Mouse (Mus musculus): ENCODE results near the gene Bbx. TPM values are rescaled to one million over a fixed set of nuclear protein-coding genes. Genes with fewer than 3 reads are reported as not detected.

Gene Bbx
- polyA plus RNA-seq, 1 experiment, result 7.2 TPM

GRCm38 (mm10) chr16:50459146-50459545 is 27.0 kb upstream of the Bbx start:
- 81% methylated on average over 3 of the region's 3 CpGs for WGBS
- no peak overlapping the region for H3K27ac ChIP-seq (ENCODE audit: control insufficient read depth, insufficient read depth, low read length)
- no peak overlapping the region for H3K4me3 ChIP-seq (ENCODE audit: control insufficient read depth, insufficient read depth, low read length)
- H3K4me1 ChIP-seq (replicated peaks; ENCODE audit: control insufficient read depth, insufficient read depth, low read length), result no peaks in the 10 kb centered on the region
- no peak for TF ChIP-seq CTCF (IDR thresholded peaks at IDR 0.05; ENCODE audit: borderline replicate concordance, control insufficient read depth, extremely low read depth, insufficient read depth, low read length, poor library complexity)
- no peak for TF ChIP-seq POLR2A (IDR thresholded peaks at IDR 0.05; ENCODE audit: control insufficient read depth, extremely low read depth, insufficient read depth, low read length, poor library complexity)
- H3K36me3 ChIP-seq (ENCODE audit: control insufficient read depth, insufficient read depth, low read length), result no peaks in the 10 kb centered on the region
- no peak for DNase-seq
- no peaks in the 10 kb centered on the region for H3K27me3 ChIP-seq (ENCODE audit: control insufficient read depth, insufficient read depth, low read length)

DNA sequence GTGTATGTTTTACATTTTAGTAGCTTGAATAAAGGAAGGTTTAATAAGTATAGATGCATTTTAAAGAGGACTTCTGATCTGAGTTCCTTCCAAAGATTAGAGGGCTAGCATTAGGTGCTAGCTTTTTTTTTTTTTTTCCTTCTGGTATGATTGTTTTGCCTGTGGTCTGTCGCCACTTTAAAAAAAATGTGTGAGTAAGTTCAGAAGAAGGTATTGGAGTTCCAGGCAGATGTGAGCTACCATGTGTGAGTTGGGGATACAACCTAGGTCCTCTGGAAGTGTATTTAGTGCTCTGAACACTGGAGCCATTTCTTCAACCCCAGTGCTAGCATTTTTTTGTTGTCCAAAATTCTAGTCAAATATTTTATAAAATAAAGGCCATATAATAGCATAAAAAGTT is 23.9 kb upstream of the Bbx start:
- WGBS, result 91% methylated on average over 1 of the region's 1 CpGs
- no peak overlapping the region for H3K4me3 ChIP-seq (ENCODE audit: control insufficient read depth, insufficient read depth, low read length)
- DNase-seq, result no peak
- no peaks in the 10 kb centered on the region for H3K4me1 ChIP-seq (replicated peaks; ENCODE audit: control insufficient read depth, insufficient read depth, low read length)
- no peaks in the 10 kb centered on the region for H3K36me3 ChIP-seq (ENCODE audit: control insufficient read depth, insufficient read depth, low read length)
- no peak overlapping the region for H3K27ac ChIP-seq (ENCODE audit: control insufficient read depth, insufficient read depth, low read length)
- H3K27me3 ChIP-seq (ENCODE audit: control insufficient read depth, insufficient read depth, low read length), result no peaks in the 10 kb centered on the region
- TF ChIP-seq CTCF (IDR thresholded peaks at IDR 0.05; ENCODE audit: borderline replicate concordance, control insufficient read depth, extremely low read depth, insufficient read depth, low read length, poor library complexity) (no peak), POLR2A (IDR thresholded peaks at IDR 0.05; ENCODE audit: control insufficient read depth, extremely low read depth, insufficient read depth, low read length, poor library complexity) (no peak)

GRCm38 (mm10) chr16:50449086-50449485 is 16.9 kb upstream of the Bbx start:
- DNase-seq, result no peak
- WGBS, result 48% methylated on average over 9 of the region's 9 CpGs

GRCm38 (mm10) chr16:50445014-50445413 is 12.8 kb upstream of the Bbx start:
- Histone ChIP-seq H3K36me3 (ENCODE audit: control insufficient read depth, insufficient read depth, low read length) (no peaks in the 10 kb centered on the region), H3K27ac (ENCODE audit: control insufficient read depth, insufficient read depth, low read length) (no peak overlapping the region), H3K4me3 (ENCODE audit: control insufficient read depth, insufficient read depth, low read length) (no peak overlapping the region), H3K27me3 (ENCODE audit: control insufficient read depth, insufficient read depth, low read length) (no peaks in the 10 kb centered on the region), H3K4me1 (replicated peaks; ENCODE audit: control insufficient read depth, insufficient read depth, low read length) (no peaks in the 10 kb centered on the region)
- no peak for DNase-seq
- WGBS, result 60% methylated on average over 6 of the region's 6 CpGs
- TF ChIP-seq CTCF (IDR thresholded peaks at IDR 0.05; ENCODE audit: borderline replicate concordance, control insufficient read depth, extremely low read depth, insufficient read depth, low read length, poor library complexity) (no peak), POLR2A (IDR thresholded peaks at IDR 0.05; ENCODE audit: control insufficient read depth, extremely low read depth, insufficient read depth, low read length, poor library complexity) (no peak)

More at GRCm38 (mm10) chr16:50449086-50449485, 16.9 kb upstream of the Bbx start:
- H3K4me1 ChIP-seq (replicated peaks; ENCODE audit: control insufficient read depth, insufficient read depth, low read length), result no peaks in the 10 kb centered on the region
- H3K36me3 ChIP-seq (ENCODE audit: control insufficient read depth, insufficient read depth, low read length), result no peaks in the 10 kb centered on the region
- TF ChIP-seq POLR2A (IDR thresholded peaks at IDR 0.05; ENCODE audit: control insufficient read depth, extremely low read depth, insufficient read depth, low read length, poor library complexity), result no peak
- no peak for TF ChIP-seq CTCF (IDR thresholded peaks at IDR 0.05; ENCODE audit: borderline replicate concordance, control insufficient read depth, extremely low read depth, insufficient read depth, low read length, poor library complexity)
- no peak overlapping the region for H3K27ac ChIP-seq (ENCODE audit: control insufficient read depth, insufficient read depth, low read length)
- no peak overlapping the region for H3K4me3 ChIP-seq (ENCODE audit: control insufficient read depth, insufficient read depth, low read length)
- no peaks in the 10 kb centered on the region for H3K27me3 ChIP-seq (ENCODE audit: control insufficient read depth, insufficient read depth, low read length)

DNA sequence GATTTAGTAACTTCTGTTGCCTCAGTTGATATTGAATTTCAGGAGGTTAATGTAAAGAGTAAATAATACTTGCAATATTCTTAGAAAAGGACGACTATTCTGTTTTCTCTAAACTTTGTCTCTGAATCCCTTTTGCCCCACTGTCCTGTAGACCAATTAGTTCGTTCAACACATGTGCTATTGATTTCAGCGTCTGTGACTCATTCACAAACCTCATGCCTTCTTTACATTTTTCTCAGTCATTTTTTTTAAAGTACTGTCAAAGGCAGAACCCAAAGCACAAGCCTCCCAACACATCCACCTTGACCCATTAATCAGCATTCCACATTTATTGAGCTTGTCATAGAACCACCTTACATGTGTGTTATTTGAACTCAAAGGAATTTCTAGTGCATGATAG is 6.6 kb upstream of the Bbx start:
- H3K27ac ChIP-seq (ENCODE audit: control insufficient read depth, insufficient read depth, low read length), result no peak overlapping the region
- no peaks in the 10 kb centered on the region for H3K27me3 ChIP-seq (ENCODE audit: control insufficient read depth, insufficient read depth, low read length)
- H3K4me1 ChIP-seq (replicated peaks; ENCODE audit: control insufficient read depth, insufficient read depth, low read length), result peaks cover 5% of the 10 kb centered on the region; the same call in 1 of the 2 replicates
- H3K36me3 ChIP-seq (ENCODE audit: control insufficient read depth, insufficient read depth, low read length), result no peaks in the 10 kb centered on the region
- 92% methylated on average over 3 of the region's 3 CpGs for WGBS
- TF ChIP-seq CTCF (IDR thresholded peaks at IDR 0.05; ENCODE audit: borderline replicate concordance, control insufficient read depth, extremely low read depth, insufficient read depth, low read length, poor library complexity) (no peak), POLR2A (IDR thresholded peaks at IDR 0.05; ENCODE audit: control insufficient read depth, extremely low read depth, insufficient read depth, low read length, poor library complexity) (no peak)
- no peak overlapping the region for H3K4me3 ChIP-seq (ENCODE audit: control insufficient read depth, insufficient read depth, low read length)
- DNase-seq, result no peak

DNA sequence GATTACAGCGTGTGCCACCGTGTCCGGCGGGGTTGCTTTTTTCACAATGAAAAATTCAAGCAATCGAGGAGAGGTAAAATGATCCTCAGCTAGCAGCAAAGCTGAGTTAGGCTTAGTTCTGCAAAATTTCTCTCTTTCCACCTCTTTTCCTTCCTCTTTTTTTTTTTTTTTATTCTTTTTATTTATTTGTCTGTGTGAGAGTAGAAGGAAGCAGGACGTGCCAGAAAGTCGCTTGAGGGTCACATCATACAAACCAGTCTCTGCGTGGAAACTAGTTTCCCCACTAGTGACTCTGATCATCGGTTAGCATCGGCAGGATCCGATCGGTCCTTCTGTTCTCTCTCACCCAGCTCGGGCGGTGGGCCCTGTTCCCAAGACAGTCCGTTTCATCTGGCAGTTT is 5.6 kb upstream of the Bbx start:
- no peak overlapping the region for H3K27ac ChIP-seq (ENCODE audit: control insufficient read depth, insufficient read depth, low read length)
- no peak for DNase-seq
- 47% methylated on average over 15 of the region's 15 CpGs for WGBS
- H3K4me3 ChIP-seq (ENCODE audit: control insufficient read depth, insufficient read depth, low read length), result no peak overlapping the region
- no peaks in the 10 kb centered on the region for H3K36me3 ChIP-seq (ENCODE audit: control insufficient read depth, insufficient read depth, low read length)
- H3K27me3 ChIP-seq (ENCODE audit: control insufficient read depth, insufficient read depth, low read length), result no peaks in the 10 kb centered on the region
- TF ChIP-seq CTCF (IDR thresholded peaks at IDR 0.05; ENCODE audit: borderline replicate concordance, control insufficient read depth, extremely low read depth, insufficient read depth, low read length, poor library complexity) (no peak), POLR2A (IDR thresholded peaks at IDR 0.05; ENCODE audit: control insufficient read depth, extremely low read depth, insufficient read depth, low read length, poor library complexity) (no peak)
- H3K4me1 ChIP-seq (replicated peaks; ENCODE audit: control insufficient read depth, insufficient read depth, low read length), result peaks cover 5% of the 10 kb centered on the region; the same call in 1 of the 2 replicates

DNA sequence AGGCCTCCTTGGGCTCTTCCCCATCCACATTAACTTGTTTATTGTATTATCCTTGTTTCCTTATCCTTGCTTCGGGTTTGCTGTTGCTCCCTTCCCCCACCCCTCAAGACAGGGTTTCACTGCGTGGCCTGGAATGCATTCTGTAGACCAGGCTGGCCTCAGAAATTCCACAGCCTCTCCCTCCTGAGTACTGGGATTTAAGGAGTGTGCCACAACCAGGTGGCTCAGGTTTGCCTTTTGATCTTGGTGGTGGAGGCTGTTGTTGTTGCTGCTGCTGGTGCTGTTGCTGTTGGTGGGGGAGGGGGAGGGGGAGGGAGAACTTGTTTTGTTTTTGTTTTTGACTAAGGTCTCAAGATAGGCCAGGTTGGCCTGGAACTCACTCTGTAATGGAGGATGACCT is 5.1 kb upstream of the Bbx start:
- Histone ChIP-seq H3K27ac (ENCODE audit: control insufficient read depth, insufficient read depth, low read length) (no peak overlapping the region), H3K36me3 (ENCODE audit: control insufficient read depth, insufficient read depth, low read length) (no peaks in the 10 kb centered on the region), H3K27me3 (ENCODE audit: control insufficient read depth, insufficient read depth, low read length) (no peaks in the 10 kb centered on the region), H3K4me3 (ENCODE audit: control insufficient read depth, insufficient read depth, low read length) (no peak overlapping the region), H3K4me1 (replicated peaks; ENCODE audit: control insufficient read depth, insufficient read depth, low read length) (peaks cover 7% of the 10 kb centered on the region)
- no peak for TF ChIP-seq CTCF (IDR thresholded peaks at IDR 0.05; ENCODE audit: borderline replicate concordance, control insufficient read depth, extremely low read depth, insufficient read depth, low read length, poor library complexity)
- no peak for DNase-seq
- 80% methylated on average over 2 of the region's 2 CpGs for WGBS
